Mouse (Mus musculus) naive thymus-derived CD4-positive, alpha-beta T cell, adult 2 months (primary cell): ENCODE results near the gene Cldn4.

ENCODE experiments used
- DNase-seq: peaks from one replicate; pipeline ENCODE4 v3.0.0-alpha.2; 2011; ENCODE audit warnings: low read depth

Cldn4 gene

GRCm38 (mm10) chr5:134946857-134947255 is at the start of gene Cldn4:
TSS of gene Cldn4 (minus strand) at chr5:134946934.
- DNase-seq, result no peak

GRCm38 (mm10) chr5:134992566-134992965 is 45.8 kb upstream of the Cldn4 start:
- no peak for DNase-seq

- no peak for DNase-seq
Measured at GRCm38 (mm10) chr5:134989741-134990140, 43.0 kb upstream of the Cldn4 start.

GRCm38 (mm10) chr5:134989166-134989565 is 42.4 kb upstream of the Cldn4 start:
- no peak for DNase-seq

GRCm38 (mm10) chr5:134986298-134987268 is 39.8 kb upstream of the Cldn4 start:
- DNase-seq, result no peak

GRCm38 (mm10) chr5:134985633-134986297 is 39.0 kb upstream of the Cldn4 start, which contains the start of gene Cldn3:
TSS of gene Cldn3 (plus strand) at chr5:134986214.
- no peak for DNase-seq

GRCm38 (mm10) chr5:134983771-134984170 is 37.0 kb upstream of the Cldn4 start:
- no peak for DNase-seq

- no peak for DNase-seq
Measured at GRCm38 (mm10) chr5:134983111-134983510, 36.4 kb upstream of the Cldn4 start.

- no peak for DNase-seq
Measured at GRCm38 (mm10) chr5:134981149-134981548, 34.4 kb upstream of the Cldn4 start.

GRCm38 (mm10) chr5:134977837-134978236 is 31.1 kb upstream of the Cldn4 start:
- DNase-seq, result no peak

- DNase-seq, result no peak
Measured at GRCm38 (mm10) chr5:134976577-134977250, 30.0 kb upstream of the Cldn4 start.

GRCm38 (mm10) chr5:134976164-134976563 is 29.4 kb upstream of the Cldn4 start:
- DNase-seq, result no peak

- DNase-seq, result no peak
Measured at GRCm38 (mm10) chr5:134974921-134975320, 28.2 kb upstream of the Cldn4 start.

- no peak for DNase-seq
Measured at GRCm38 (mm10) chr5:134974294-134974693, 27.6 kb upstream of the Cldn4 start.

- DNase-seq, result no peak
Measured at GRCm38 (mm10) chr5:134973526-134973925, 26.8 kb upstream of the Cldn4 start.

- no peak for DNase-seq
Measured at GRCm38 (mm10) chr5:134973081-134973480, 26.3 kb upstream of the Cldn4 start.

GRCm38 (mm10) chr5:134970671-134971070 is 23.9 kb upstream of the Cldn4 start:
- DNase-seq, result no peak

GRCm38 (mm10) chr5:134967164-134967944 is 20.6 kb upstream of the Cldn4 start:
- DNase-seq, result no peak

GRCm38 (mm10) chr5:134965852-134966821 is 19.4 kb upstream of the Cldn4 start:
- peak; percentile 86 for DNase-seq

- DNase-seq, result peak; percentile 89
Measured at GRCm38 (mm10) chr5:134965473-134965851, 18.7 kb upstream of the Cldn4 start.
